Mouse (Mus musculus): ENCODE measurements around the gene Taf13. TPM values are rescaled to one million over a fixed set of nuclear protein-coding genes. Genes with fewer than 3 reads are reported as not detected.
A peak's percentile ranks its signal among the peaks of the same experiment; 100 is the strongest.

Gene Taf13
- total RNA-seq, 2 experiments from 2014 or later: 22.4 to 22.6 TPM

DNA sequence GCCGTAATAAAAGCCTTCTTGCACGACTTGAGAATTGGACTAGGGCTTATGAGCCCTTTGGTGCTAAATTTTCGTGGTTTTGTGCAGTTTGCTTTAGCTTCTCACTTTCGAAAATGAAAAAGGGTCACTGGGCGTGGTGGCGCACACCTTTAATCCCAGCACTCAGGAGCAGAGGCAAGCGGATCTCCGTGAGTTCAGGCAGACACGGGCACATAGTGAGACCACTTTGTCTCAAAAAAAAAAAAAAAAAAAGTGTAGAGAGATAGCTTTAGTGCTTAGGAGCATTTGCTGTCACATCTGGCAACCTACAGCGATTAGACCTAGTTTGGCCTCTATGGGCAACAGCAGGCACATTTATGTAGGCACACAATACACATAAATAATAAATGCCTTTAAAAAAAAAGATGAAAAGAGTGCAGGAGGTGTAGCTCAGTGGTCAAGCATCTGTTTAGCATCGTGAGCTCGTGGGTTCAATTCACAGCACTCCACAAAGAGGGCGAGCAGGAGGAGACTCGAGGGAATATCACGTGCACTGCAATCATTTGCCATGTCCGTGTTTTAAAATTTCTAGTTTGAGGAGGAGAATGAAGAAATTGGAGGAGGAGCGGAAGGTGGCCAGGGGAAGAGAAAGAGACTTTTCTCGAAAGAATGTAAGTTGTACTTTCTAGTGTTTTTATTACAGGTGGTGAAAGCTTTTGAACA is 962 bp downstream of the Taf13 start:
- no peak for DNase-seq (ENCODE audit: low spot score)

DNA sequence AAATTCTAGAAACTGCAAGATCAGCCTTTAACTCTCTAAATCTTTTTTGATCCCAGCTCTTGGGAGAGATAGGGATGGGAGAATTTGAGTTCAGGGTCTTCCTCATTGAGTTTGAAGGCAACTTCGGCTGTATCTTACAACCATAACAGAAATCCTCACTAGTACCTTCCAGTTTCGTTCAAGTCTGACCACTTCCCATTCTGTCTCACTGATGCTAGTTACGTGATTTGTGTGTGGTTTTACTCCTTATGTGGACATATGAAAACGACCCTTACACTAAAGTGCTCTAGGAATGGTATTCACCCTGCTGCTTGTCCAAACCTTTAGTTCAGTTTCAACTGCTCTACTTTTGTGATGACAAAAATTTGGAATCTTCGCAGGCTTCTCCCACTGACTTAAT is 2.5 kb downstream of the Taf13 start:
- no peak for DNase-seq (ENCODE audit: low spot score)

DNA sequence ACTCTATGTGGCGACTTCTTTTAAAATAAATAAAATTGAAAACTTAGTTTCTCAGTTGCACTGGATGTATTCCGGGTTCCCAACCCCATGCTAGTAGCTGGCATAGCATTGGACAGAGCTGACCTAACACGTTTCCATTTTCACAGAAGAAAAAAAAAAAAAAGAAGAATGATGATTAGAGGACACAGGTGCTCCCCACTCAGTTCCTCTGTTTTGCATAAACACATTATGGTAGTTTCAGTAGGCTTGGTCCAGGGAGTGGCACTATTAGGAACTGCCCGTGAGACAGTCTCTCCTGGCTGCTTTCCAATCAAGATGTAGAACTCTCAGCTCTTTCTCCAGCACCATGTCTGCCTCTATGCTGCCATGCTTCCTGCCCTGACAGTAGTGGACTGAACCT is 13.1 kb downstream of the Taf13 start:
- DNase-seq (ENCODE audit: low spot score): no peak

DNA sequence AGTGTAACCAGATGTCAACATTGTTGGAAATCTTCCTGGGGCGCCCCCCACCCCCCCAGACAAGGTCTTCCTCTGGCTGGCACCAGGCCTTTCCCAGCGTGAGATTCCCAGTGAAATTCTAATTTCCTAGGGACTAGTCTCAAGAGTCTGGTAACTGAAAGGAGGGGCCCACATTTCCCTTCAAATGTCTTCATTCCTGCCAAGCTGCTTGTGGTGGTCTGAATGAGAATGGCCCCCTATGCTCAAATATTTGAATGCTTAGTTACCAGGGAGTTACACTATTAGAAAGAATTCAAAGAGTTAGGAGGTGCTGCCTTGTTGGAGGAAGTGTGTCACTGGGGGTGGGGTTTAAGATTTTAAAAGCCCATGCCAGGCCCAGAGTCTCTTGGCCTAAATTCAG is 16.9 kb downstream of the Taf13 start:
- DNase-seq (ENCODE audit: low spot score): no peak

DNA sequence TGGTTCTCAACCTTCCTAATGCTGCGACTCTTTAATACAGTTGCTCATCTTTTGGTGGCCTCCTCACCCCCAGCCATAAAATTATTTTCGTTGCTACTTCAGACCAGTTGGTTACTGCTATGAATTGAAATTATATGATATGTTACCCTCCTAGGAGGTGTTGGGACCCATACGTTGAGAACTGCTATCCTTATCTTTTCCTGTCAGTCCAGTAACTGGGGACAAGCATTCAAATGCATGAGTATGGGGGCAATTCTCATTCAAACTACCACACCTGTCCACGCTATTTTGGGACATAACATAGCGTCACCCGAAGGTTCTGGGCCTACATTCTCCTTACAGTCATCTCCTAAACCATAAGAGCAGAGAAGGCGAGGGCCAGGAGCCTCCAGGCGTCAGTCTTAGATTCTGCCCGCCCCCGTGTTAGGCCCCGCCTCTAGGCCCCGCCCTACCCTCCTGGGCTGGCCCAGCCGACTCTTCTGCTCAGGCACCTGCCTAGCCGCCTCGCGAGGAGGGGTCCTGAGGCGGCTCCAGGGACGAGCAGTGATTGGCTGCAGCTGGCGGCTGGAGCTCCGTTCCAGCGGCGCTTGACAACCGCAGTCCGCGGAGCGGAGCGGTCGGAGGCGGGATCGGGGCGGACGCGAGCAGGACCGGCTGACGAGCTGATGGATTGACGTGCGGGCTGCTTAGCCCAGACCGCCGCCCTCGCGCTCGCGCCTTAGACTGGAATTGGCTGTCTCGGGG is 19.5 kb downstream of the Taf13 start, which contains the start of gene Wdr47:
Gene Wdr47 (plus strand): TSS at position 494 of the 744 bp plus-strand sequence.
- peak; percentile 96 for DNase-seq (ENCODE audit: low spot score)

DNA sequence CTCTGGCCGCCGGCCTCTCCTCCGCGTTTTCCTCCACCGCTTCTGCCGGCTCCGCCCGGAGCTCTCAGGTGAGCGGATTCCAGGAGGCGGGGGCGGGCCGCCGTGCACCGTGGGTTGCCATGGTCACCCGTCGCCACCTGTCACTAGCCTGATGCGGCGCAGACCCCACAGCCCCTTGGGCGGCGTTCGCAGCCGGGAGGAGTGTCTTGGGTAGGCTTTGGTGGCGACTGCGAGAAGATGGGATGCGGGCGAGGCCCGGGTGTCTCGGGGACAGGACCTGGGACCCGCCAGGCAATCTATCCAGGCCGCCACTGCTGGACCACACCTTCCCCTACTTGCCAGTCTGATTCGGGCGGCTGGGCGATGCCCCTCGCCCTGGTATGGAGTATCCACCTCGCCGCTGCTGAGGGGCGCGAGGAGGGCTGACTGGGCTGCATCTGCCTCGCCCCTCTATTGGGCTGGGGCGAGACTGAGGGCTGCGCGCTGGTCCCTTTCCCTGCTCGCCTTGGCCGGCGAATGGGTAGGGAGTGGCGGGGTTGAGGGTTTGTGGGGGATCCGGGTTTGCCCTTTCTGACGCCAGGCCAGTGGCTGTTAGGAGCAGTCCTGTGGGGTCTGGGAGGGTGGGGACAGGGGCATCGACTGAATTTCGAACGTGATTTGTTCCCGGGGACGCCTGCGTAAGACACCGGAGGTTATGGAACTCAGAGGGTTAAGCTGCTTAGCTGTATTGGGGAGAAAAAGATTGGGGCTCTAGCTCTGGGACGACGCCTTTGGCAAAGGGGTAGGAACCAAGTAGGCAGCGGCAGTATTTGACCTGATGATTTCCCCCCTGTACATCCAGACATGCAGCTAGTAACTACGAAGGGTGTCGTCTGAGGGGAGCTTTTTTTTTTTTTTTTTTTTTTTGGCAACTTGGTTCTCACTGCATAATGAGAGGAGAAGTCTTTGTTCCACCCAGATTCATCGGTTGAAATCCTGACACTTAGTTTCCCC is 20.3 kb downstream of the Taf13 start:
- no peak for DNase-seq (ENCODE audit: low spot score)

DNA sequence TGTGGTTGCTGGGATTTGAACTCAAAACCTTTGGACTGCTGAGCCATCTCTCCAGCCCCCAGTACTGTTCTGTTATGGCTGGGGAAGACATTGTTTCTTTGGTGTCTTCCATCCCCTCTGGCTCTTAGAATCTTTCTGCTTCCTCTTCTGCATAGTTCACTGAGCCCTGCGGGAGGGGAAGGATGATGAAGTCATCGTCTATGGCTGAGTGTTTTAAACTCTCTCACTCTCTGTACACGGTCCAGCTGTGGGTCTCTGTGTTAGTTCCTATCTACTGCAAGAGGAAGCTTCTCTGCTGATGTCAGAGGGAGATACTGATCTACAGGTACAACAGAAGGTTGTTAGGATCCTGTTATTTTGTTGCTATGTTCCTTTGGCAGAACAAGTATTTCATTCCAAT is 37.4 kb downstream of the Taf13 start:
- DNase-seq (ENCODE audit: low spot score): no peak

Small RNA genes within 50 kb of the gene (microRNA-seq; reads per million reads assigned to microRNA genes)
- gene Gm22860: not detected

Other genes starting within 250 kb of the Taf13 start
- not detected for gene Mybphl, start 206.8 kb upstream of the Taf13 start, total RNA-seq (2021)
- gene Psrc1, start 187.9 kb upstream of the Taf13 start, total RNA-seq (2021): not detected
- 10 to 100 TPM; 10.0 to 11.6 TPM for gene Celsr2, start 156.1 kb upstream of the Taf13 start, total RNA-seq (2021)
- gene Sars, start 126.5 kb upstream of the Taf13 start, total RNA-seq (2021): 100 to 1,000 TPM; 118 to 122 TPM
- not detected for gene 1700013F07Rik, start 37.5 kb upstream of the Taf13 start, total RNA-seq (2021)
- not detected for gene 5330417C22Rik, start 35.2 kb upstream of the Taf13 start, total RNA-seq (2021)
- 10 to 100 TPM; 12.7 to 14.1 TPM for gene Tmem167b, start 9.2 kb upstream of the Taf13 start, total RNA-seq (2021)
- gene Wdr47, start 19.6 kb downstream of the Taf13 start, total RNA-seq (2021): 1 to 10 TPM; 6.0 to 6.4 TPM
- 10 to 100 TPM; 32.6 to 37.4 TPM for gene Clcc1, start 82.2 kb downstream of the Taf13 start, total RNA-seq (2021)
- under 1 TPM; 0.78 to 0.97 TPM for gene Gpsm2, start 150.6 kb downstream of the Taf13 start, total RNA-seq (2021)
- gene Aknad1, start 168.0 kb downstream of the Taf13 start, total RNA-seq (2021): under 1 TPM; 0.14 to 0.30 TPM

All from gastrocnemius, adult 18-20 months (tissue).